Mouse (Mus musculus): Measurements from ENCODE around the gene Sec61b. TPM values are rescaled to one million over a fixed set of nuclear protein-coding genes. Genes with fewer than 3 reads are reported as not detected.

Gene Sec61b
- polyA plus RNA-seq, 1 experiment from 2014 or later = 174 TPM

DNA sequence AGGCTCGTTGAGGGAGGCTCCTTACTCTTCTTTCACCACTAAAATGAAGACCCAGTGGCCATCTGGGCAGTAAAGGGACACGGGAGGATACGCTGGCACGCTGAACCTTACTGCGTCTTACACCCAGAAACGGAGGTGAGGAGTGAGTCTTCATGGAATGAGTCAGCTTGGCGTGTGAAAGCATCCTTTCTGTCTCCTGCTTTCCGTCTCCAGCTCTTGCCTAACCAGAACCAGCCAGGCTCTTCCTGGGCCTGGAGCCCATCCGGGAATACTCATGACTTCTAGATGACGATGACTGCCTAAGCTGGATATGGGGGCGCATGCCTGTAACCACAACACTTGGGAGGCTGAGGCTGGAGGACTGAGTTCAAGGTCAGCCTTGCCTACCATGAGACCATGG lies 33.5 kb upstream of the Sec61b start:
- Histone ChIP-seq H3K4me3 (no peak overlapping the region), H3K27ac (replicated peaks) (no peak overlapping the region), H3K4me1 (peaks cover 16% of the 10 kb centered on the region), H3K4me2 (no peak overlapping the region), H3K27me3 (replicated peaks) (peaks cover 4% of the 10 kb centered on the region; the same call in 1 of the 2 replicates), H3K36me3 (no peaks in the 10 kb centered on the region), H3K9ac (no peak overlapping the region), H3K9me3 (no peaks in the 10 kb centered on the region)
- no peak for ATAC-seq (ENCODE audit: extremely low read depth, insufficient number of reproducible peaks, low FRiP score, low TSS enrichment)
- 82% methylated on average over 11 of the region's 11 CpGs for WGBS

DNA sequence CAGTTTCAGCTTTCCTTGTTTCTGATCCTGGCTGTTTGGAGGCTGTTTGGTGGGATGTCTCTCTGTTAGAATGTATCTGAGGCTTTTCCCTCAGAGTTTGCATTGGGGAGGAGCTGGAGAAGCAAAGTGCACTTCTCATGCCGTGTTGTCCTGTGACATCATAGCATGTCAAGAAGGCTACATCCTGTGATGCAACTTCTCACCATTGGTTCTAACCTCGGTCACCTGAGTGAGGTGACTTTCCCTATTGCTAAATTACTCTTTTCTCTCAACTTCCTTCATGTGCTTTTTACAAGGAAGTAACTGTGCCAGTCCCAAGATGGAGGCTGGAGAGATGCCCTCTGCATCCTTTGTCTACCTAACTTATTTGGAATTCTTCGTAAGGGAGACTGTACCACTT lies 25.9 kb upstream of the Sec61b start:
- 75% methylated on average over 3 of the region's 3 CpGs for WGBS
- Histone ChIP-seq H3K36me3 (no peaks in the 10 kb centered on the region), H3K27ac (replicated peaks) (no peak overlapping the region), H3K4me1 (no peaks in the 10 kb centered on the region), H3K4me2 (no peak overlapping the region), H3K4me3 (no peak overlapping the region), H3K9me3 (no peaks in the 10 kb centered on the region), H3K27me3 (replicated peaks) (peaks cover 3% of the 10 kb centered on the region; the same call in 1 of the 2 replicates), H3K9ac (no peak overlapping the region)
- no peak for ATAC-seq (ENCODE audit: extremely low read depth, insufficient number of reproducible peaks, low FRiP score, low TSS enrichment)

DNA sequence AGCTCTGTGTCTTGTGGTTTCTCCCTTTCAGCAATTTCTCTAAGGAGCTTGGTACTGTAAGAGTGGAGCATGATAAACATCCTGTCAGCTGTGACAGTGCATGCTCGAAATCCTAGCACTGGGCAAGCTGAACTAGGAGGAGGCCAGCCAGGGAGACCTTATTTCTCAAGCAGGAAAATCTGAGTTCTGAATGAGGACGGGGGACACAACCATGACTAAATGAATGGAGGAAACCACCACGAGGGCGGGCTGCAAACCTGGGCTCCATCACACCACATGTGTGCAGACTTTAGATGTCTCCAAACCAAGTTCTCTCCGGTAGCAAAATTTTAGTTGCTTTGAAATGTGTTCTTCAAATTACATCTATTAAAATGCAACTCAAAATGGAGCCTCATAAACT lies 25.3 kb upstream of the Sec61b start:
- 50% methylated on average over 5 of the region's 5 CpGs for WGBS
- no peaks in the 10 kb centered on the region for H3K36me3 ChIP-seq
- H3K4me1 ChIP-seq = no peaks in the 10 kb centered on the region
- H3K27ac ChIP-seq (replicated peaks) = no peak overlapping the region
- H3K4me2 ChIP-seq = no peak overlapping the region
- no peaks in the 10 kb centered on the region for H3K9me3 ChIP-seq
- no peak for ATAC-seq (ENCODE audit: extremely low read depth, insufficient number of reproducible peaks, low FRiP score, low TSS enrichment)
- peaks cover 3% of the 10 kb centered on the region; the same call in 1 of the 2 replicates for H3K27me3 ChIP-seq (replicated peaks)
- no peak overlapping the region for H3K9ac ChIP-seq
- no peak overlapping the region for H3K4me3 ChIP-seq

GRCm38 (mm10) chr4:47449586-47450522 lies 24.6 kb upstream of the Sec61b start:
- WGBS = 36% methylated on average over 18 of the region's 18 CpGs
- H3K27me3 ChIP-seq (replicated peaks) = peaks cover 3% of the 10 kb centered on the region; the same call in 1 of the 2 replicates
- no peak overlapping the region for H3K9ac ChIP-seq
- H3K4me1 ChIP-seq = no peaks in the 10 kb centered on the region
- no peak for ATAC-seq (ENCODE audit: extremely low read depth, insufficient number of reproducible peaks, low FRiP score, low TSS enrichment)
- no peak overlapping the region for H3K27ac ChIP-seq (replicated peaks)
- no peaks in the 10 kb centered on the region for H3K9me3 ChIP-seq
- H3K4me2 ChIP-seq = no peak overlapping the region
- no peak overlapping the region for H3K4me3 ChIP-seq
- no peaks in the 10 kb centered on the region for H3K36me3 ChIP-seq

- peaks cover 4% of the 10 kb centered on the region; the same call in 1 of the 2 replicates for H3K9me3 ChIP-seq
- H3K27me3 ChIP-seq (replicated peaks) = no peaks in the 10 kb centered on the region
- WGBS = 85% methylated on average over 2 of the region's 2 CpGs
- no peak overlapping the region for H3K9ac ChIP-seq
- ATAC-seq (ENCODE audit: extremely low read depth, insufficient number of reproducible peaks, low FRiP score, low TSS enrichment) = no peak
- peaks cover 65% of the 10 kb centered on the region for H3K36me3 ChIP-seq
- no peak overlapping the region for H3K27ac ChIP-seq (replicated peaks)
- H3K4me1 ChIP-seq = peaks cover under 1% of the 10 kb centered on the region; the same call in 1 of the 2 replicates
- no peak overlapping the region for H3K4me2 ChIP-seq
- H3K4me3 ChIP-seq = no peak overlapping the region
Measured at GRCm38 (mm10) chr4:47467196-47467595, 7.3 kb upstream of the Sec61b start.

GRCm38 (mm10) chr4:47473586-47473967 lies 881 bp upstream of the Sec61b start:
- no peak for ATAC-seq (ENCODE audit: extremely low read depth, insufficient number of reproducible peaks, low FRiP score, low TSS enrichment)
- Histone ChIP-seq H3K4me1 (peaks cover 29% of the 10 kb centered on the region), H3K27me3 (replicated peaks) (no peaks in the 10 kb centered on the region), H3K4me3 (peak overlapping the region; percentile 95), H3K4me2 (peak overlapping the region; percentile 91), H3K36me3 (peaks cover 65% of the 10 kb centered on the region), H3K27ac (replicated peaks) (peak overlapping the region; percentile 98), H3K9ac (peak overlapping the region; percentile 93), H3K9me3 (no peaks in the 10 kb centered on the region)
- 6% methylated on average over 8 of the region's 14 CpGs for WGBS

- H3K9ac ChIP-seq = peak overlapping the region; percentile 93
- H3K36me3 ChIP-seq = peaks cover 63% of the 10 kb centered on the region
- H3K27ac ChIP-seq (replicated peaks) = peak overlapping the region; percentile 98
- H3K9me3 ChIP-seq = no peaks in the 10 kb centered on the region
- ATAC-seq (ENCODE audit: extremely low read depth, insufficient number of reproducible peaks, low FRiP score, low TSS enrichment) = peak; percentile 6; the same call in 1 of the 2 replicates
- peak overlapping the region; percentile 95 for H3K4me3 ChIP-seq
- peaks cover 29% of the 10 kb centered on the region for H3K4me1 ChIP-seq
- H3K27me3 ChIP-seq (replicated peaks) = no peaks in the 10 kb centered on the region
- WGBS = 11% methylated on average over 31 of the region's 31 CpGs
- peak overlapping the region; percentile 91 for H3K4me2 ChIP-seq
Measured at GRCm38 (mm10) chr4:47474730-47475643, 529 bp downstream of the Sec61b start.

DNA sequence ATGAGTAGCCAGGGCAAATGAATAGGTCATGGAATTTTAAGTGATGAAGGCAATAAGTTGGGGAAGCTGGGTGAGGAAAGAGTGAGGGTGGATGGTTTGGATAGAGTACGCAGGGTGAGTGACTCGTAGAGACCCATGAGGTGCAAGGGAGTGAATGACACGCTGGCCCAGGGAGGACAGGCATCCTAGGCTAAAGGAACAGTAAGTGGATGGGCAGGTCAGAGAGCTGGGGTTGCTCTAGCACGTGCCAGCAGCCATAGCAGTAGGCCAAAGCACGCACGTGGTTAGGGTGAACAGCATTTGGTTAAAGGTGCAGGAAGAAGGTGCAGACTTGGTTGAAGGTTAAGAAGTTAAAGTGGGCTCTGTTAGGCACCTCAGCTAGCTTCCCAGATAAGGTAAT lies 3.1 kb downstream of the Sec61b start:
- Histone ChIP-seq H3K4me2 (no peak overlapping the region), H3K36me3 (peaks cover 64% of the 10 kb centered on the region)
- 94% methylated on average over 6 of the region's 6 CpGs for WGBS

GRCm38 (mm10) chr4:47480095-47480494 lies 5.6 kb downstream of the Sec61b start:
- Histone ChIP-seq H3K4me2 (no peak overlapping the region), H3K9me3 (no peaks in the 10 kb centered on the region), H3K9ac (no peak overlapping the region), H3K27me3 (replicated peaks) (no peaks in the 10 kb centered on the region), H3K4me3 (no peak overlapping the region), H3K27ac (replicated peaks) (no peak overlapping the region), H3K4me1 (peaks cover 15% of the 10 kb centered on the region), H3K36me3 (peaks cover 82% of the 10 kb centered on the region)
- 87% methylated on average over 13 of the region's 13 CpGs for WGBS
- no peak for ATAC-seq (ENCODE audit: extremely low read depth, insufficient number of reproducible peaks, low FRiP score, low TSS enrichment)

More for the DNA sequence above, 3.1 kb downstream of the Sec61b start:
- Histone ChIP-seq H3K4me1 (peaks cover 25% of the 10 kb centered on the region), H3K4me3 (no peak overlapping the region), H3K27ac (replicated peaks) (no peak overlapping the region), H3K27me3 (replicated peaks) (no peaks in the 10 kb centered on the region), H3K9me3 (no peaks in the 10 kb centered on the region), H3K9ac (no peak overlapping the region)
- ATAC-seq (ENCODE audit: extremely low read depth, insufficient number of reproducible peaks, low FRiP score, low TSS enrichment) = no peak

- Histone ChIP-seq H3K4me2 (no peak overlapping the region), H3K9me3 (no peaks in the 10 kb centered on the region), H3K4me3 (no peak overlapping the region), H3K4me1 (peaks cover 10% of the 10 kb centered on the region), H3K9ac (no peak overlapping the region), H3K36me3 (peaks cover 82% of the 10 kb centered on the region), H3K27ac (replicated peaks) (no peak overlapping the region), H3K27me3 (replicated peaks) (no peaks in the 10 kb centered on the region)
- WGBS = 88% methylated on average over 9 of the region's 9 CpGs
- ATAC-seq (ENCODE audit: extremely low read depth, insufficient number of reproducible peaks, low FRiP score, low TSS enrichment) = no peak
Measured at GRCm38 (mm10) chr4:47480576-47480975, 6.1 kb downstream of the Sec61b start.

DNA sequence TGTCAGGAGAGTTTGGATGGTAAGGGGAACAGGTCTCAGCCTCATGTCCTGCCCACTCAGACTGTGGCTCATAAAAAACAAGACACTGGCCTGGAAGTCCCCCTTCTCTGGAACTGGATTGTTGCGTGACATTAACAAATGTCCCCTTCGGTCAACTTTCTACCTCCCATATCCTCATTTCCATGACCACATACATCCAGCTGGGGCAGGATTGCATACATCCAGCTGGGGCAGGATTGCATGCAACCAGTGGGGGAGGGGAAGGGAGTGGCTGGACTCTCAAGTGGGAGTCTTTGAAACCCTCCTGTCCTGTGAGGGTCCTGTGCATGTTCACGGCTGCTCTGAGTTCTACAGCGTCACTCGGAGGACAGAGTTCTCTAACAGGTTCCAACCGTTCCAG lies 16.8 kb downstream of the Sec61b start:
- Histone ChIP-seq H3K27ac (replicated peaks) (no peak overlapping the region), H3K4me1 (peaks cover 6% of the 10 kb centered on the region), H3K9me3 (no peaks in the 10 kb centered on the region), H3K4me3 (no peak overlapping the region), H3K36me3 (no peaks in the 10 kb centered on the region), H3K9ac (no peak overlapping the region), H3K27me3 (replicated peaks) (no peaks in the 10 kb centered on the region), H3K4me2 (no peak overlapping the region)
- no peak for ATAC-seq (ENCODE audit: extremely low read depth, insufficient number of reproducible peaks, low FRiP score, low TSS enrichment)
- WGBS = 80% methylated on average over 6 of the region's 6 CpGs

Measured in heart, embryonic 13.5 days (tissue).